Mouse (Mus musculus) megakaryocyte, embryonic 14.5 days (primary cell): ENCODE data around the gene Kcnh1. TPM values are rescaled to one million over a fixed set of nuclear protein-coding genes. Genes with fewer than 3 reads are reported as not detected.

ENCODE experiments used
- H3K27me3 ChIP-seq: replicated peaks from 2 replicates; pipeline ENCODE3; 2012; ENCODE audit warnings: inconsistent platforms
- H3K36me3 ChIP-seq: replicated peaks from 2 replicates; pipeline ENCODE3; 2012; ENCODE audit warnings: low read length, inconsistent platforms, mixed read lengths
- H3K4me1 ChIP-seq: 2 replicates; pipeline ENCODE4 v1.6.1; 2012; ENCODE audit warnings: inconsistent platforms
- H3K4me3 ChIP-seq: replicated peaks from 2 replicates; pipeline ENCODE3; 2012; ENCODE audit warnings: moderate library complexity, mild to moderate bottlenecking, inconsistent platforms
- H3K9me3 ChIP-seq: 2 replicates; pipeline ENCODE4 v1.6.1; 2012; ENCODE audit warnings: inconsistent platforms
- FLI1 ChIP-seq: IDR thresholded peaks from 2 replicates; pipeline ENCODE4 v1.6.1; 2012; ENCODE audit warnings: low read length, inconsistent platforms, mixed read lengths
- GATA1 ChIP-seq: IDR thresholded peaks from 3 replicates; pipeline ENCODE4 v1.6.1; 2012; ENCODE audit warnings: mixed read lengths, low read length, inconsistent platforms, borderline replicate concordance
- polyA plus RNA-seq: library from polyadenylated mRNA; stranded (reverse); fragments of >175 nt; gene quantifications from 2 replicates; pipeline ENCODE4 v1.2.3, GENCODE M21; 2012; ENCODE audit warnings: low replicate concordance; ENCODE audit not compliant: insufficient read depth

Kcnh1 gene
- polyA plus RNA-seq, 1 experiment, result not detected

GRCm38 (mm10) chr1:192448512-192448911, 257.9 kb downstream of the Kcnh1 start:
- H3K36me3 ChIP-seq, result no peaks in the 10 kb centered on the region
- H3K9me3 ChIP-seq, result no peaks in the 10 kb centered on the region
- TF ChIP-seq GATA1 (no peak), FLI1 (no peak)

GRCm38 (mm10) chr1:192449572-192450351, 259.2 kb downstream of the Kcnh1 start:
- H3K36me3 ChIP-seq, result no peaks in the 10 kb centered on the region
- H3K9me3 ChIP-seq, result no peaks in the 10 kb centered on the region
- TF ChIP-seq GATA1 (no peak), FLI1 (no peak)
- no peak overlapping the region for H3K4me3 ChIP-seq
- H3K27me3 ChIP-seq, result peaks cover 4% of the 10 kb centered on the region
- peaks cover 3% of the 10 kb centered on the region; the same call in 1 of the 2 replicates for H3K4me1 ChIP-seq

More at GRCm38 (mm10) chr1:192448512-192448911, 257.9 kb downstream of the Kcnh1 start:
- Histone ChIP-seq H3K4me3 (no peak overlapping the region), H3K27me3 (peaks cover 4% of the 10 kb centered on the region), H3K4me1 (peaks cover 3% of the 10 kb centered on the region; the same call in 1 of the 2 replicates)

- peaks cover 2% of the 10 kb centered on the region for H3K27me3 ChIP-seq
- H3K36me3 ChIP-seq, result no peaks in the 10 kb centered on the region
- no peaks in the 10 kb centered on the region for H3K4me1 ChIP-seq
- no peak overlapping the region for H3K4me3 ChIP-seq
- no peak for TF ChIP-seq GATA1
- no peaks in the 10 kb centered on the region for H3K9me3 ChIP-seq
Observed at GRCm38 (mm10) chr1:192450425-192450824, 259.9 kb downstream of the Kcnh1 start.

- Histone ChIP-seq H3K9me3 (no peaks in the 10 kb centered on the region), H3K36me3 (no peaks in the 10 kb centered on the region), H3K4me3 (no peak overlapping the region), H3K27me3 (peaks cover 2% of the 10 kb centered on the region), H3K4me1 (no peaks in the 10 kb centered on the region)
- no peak for TF ChIP-seq FLI1
- no peak for TF ChIP-seq GATA1
Observed at GRCm38 (mm10) chr1:192451722-192452121, 261.1 kb downstream of the Kcnh1 start.

GRCm38 (mm10) chr1:192454501-192454900, 263.9 kb downstream of the Kcnh1 start:
- H3K27me3 ChIP-seq, result no peaks in the 10 kb centered on the region
- H3K4me1 ChIP-seq, result no peaks in the 10 kb centered on the region
- H3K4me3 ChIP-seq, result no peak overlapping the region
- TF ChIP-seq GATA1 (no peak), FLI1 (no peak)
- no peaks in the 10 kb centered on the region for H3K9me3 ChIP-seq
- H3K36me3 ChIP-seq, result no peaks in the 10 kb centered on the region

GRCm38 (mm10) chr1:192454981-192455380, 264.4 kb downstream of the Kcnh1 start:
- H3K27me3 ChIP-seq, result no peaks in the 10 kb centered on the region
- no peaks in the 10 kb centered on the region for H3K9me3 ChIP-seq
- TF ChIP-seq FLI1 (no peak), GATA1 (no peak)
- H3K4me1 ChIP-seq, result no peaks in the 10 kb centered on the region
- H3K36me3 ChIP-seq, result no peaks in the 10 kb centered on the region
- H3K4me3 ChIP-seq, result no peak overlapping the region

- TF ChIP-seq GATA1 (no peak), FLI1 (no peak)
- H3K4me3 ChIP-seq, result no peak overlapping the region
- H3K4me1 ChIP-seq, result no peaks in the 10 kb centered on the region
- no peaks in the 10 kb centered on the region for H3K27me3 ChIP-seq
- no peaks in the 10 kb centered on the region for H3K36me3 ChIP-seq
- no peaks in the 10 kb centered on the region for H3K9me3 ChIP-seq
Observed at GRCm38 (mm10) chr1:192457037-192457436, 266.5 kb downstream of the Kcnh1 start.

GRCm38 (mm10) chr1:192457526-192458206, 267.1 kb downstream of the Kcnh1 start:
- Histone ChIP-seq H3K4me1 (no peaks in the 10 kb centered on the region), H3K27me3 (no peaks in the 10 kb centered on the region), H3K9me3 (no peaks in the 10 kb centered on the region), H3K4me3 (no peak overlapping the region), H3K36me3 (no peaks in the 10 kb centered on the region)
- TF ChIP-seq FLI1, result no peak
- TF ChIP-seq GATA1, result no peak

- Histone ChIP-seq H3K9me3 (no peaks in the 10 kb centered on the region), H3K27me3 (no peaks in the 10 kb centered on the region), H3K36me3 (no peaks in the 10 kb centered on the region), H3K4me1 (no peaks in the 10 kb centered on the region), H3K4me3 (no peak overlapping the region)
- TF ChIP-seq GATA1 (no peak), FLI1 (no peak)
Observed at GRCm38 (mm10) chr1:192463732-192464131, 273.2 kb downstream of the Kcnh1 start.

GRCm38 (mm10) chr1:192472366-192472765, 281.8 kb downstream of the Kcnh1 start:
- H3K4me1 ChIP-seq, result peaks cover 3% of the 10 kb centered on the region; the same call in 1 of the 2 replicates
- H3K36me3 ChIP-seq, result no peaks in the 10 kb centered on the region
- no peak overlapping the region for H3K4me3 ChIP-seq
- no peak for TF ChIP-seq GATA1
- TF ChIP-seq FLI1, result no peak
- no peaks in the 10 kb centered on the region for H3K27me3 ChIP-seq
- H3K9me3 ChIP-seq, result peaks cover 19% of the 10 kb centered on the region
